Mouse (Mus musculus) retina, embryonic 14.5 days (tissue): ENCODE results near the gene Gadd45g.

Experiments
- DNase-seq: peaks from one replicate; pipeline ENCODE4 v3.0.0-alpha.2; 2015; ENCODE audit warnings: low spot score

The Gadd45g gene

GRCm38 (mm10) chr13:51853301-51854243 is 7.1 kb downstream of the Gadd45g start:
- no peak for DNase-seq

- DNase-seq = no peak
Observed at GRCm38 (mm10) chr13:51855584-51855983, 9.1 kb downstream of the Gadd45g start.

- DNase-seq = no peak
Observed at GRCm38 (mm10) chr13:51857156-51857555, 10.7 kb downstream of the Gadd45g start.

GRCm38 (mm10) chr13:51858475-51858874 is 12.0 kb downstream of the Gadd45g start:
- DNase-seq = no peak

- DNase-seq = no peak
Observed at GRCm38 (mm10) chr13:51859174-51859573, 12.7 kb downstream of the Gadd45g start.

GRCm38 (mm10) chr13:51859798-51860197 is 13.3 kb downstream of the Gadd45g start:
- no peak for DNase-seq

- DNase-seq = no peak
Observed at GRCm38 (mm10) chr13:51862750-51863149, 16.3 kb downstream of the Gadd45g start.

GRCm38 (mm10) chr13:51866151-51866659 is 19.7 kb downstream of the Gadd45g start:
- no peak for DNase-seq

- DNase-seq = no peak
Observed at GRCm38 (mm10) chr13:51868491-51869128, 22.1 kb downstream of the Gadd45g start.

GRCm38 (mm10) chr13:51869129-51869491 is 22.6 kb downstream of the Gadd45g start:
- no peak for DNase-seq

GRCm38 (mm10) chr13:51871148-51871547 is 24.7 kb downstream of the Gadd45g start:
- DNase-seq = no peak

- DNase-seq = no peak
Observed at GRCm38 (mm10) chr13:51872252-51872962, 25.9 kb downstream of the Gadd45g start.

- DNase-seq = no peak
Observed at GRCm38 (mm10) chr13:51872963-51873514, 26.6 kb downstream of the Gadd45g start.

- DNase-seq = no peak
Observed at GRCm38 (mm10) chr13:51873786-51874185, 27.3 kb downstream of the Gadd45g start.

- no peak for DNase-seq
Observed at GRCm38 (mm10) chr13:51876131-51876530, 29.7 kb downstream of the Gadd45g start.

- DNase-seq = no peak
Observed at GRCm38 (mm10) chr13:51878806-51879205, 32.3 kb downstream of the Gadd45g start.

GRCm38 (mm10) chr13:51879571-51879970 is 33.1 kb downstream of the Gadd45g start:
- no peak for DNase-seq

GRCm38 (mm10) chr13:51880019-51880418 is 33.5 kb downstream of the Gadd45g start:
- no peak for DNase-seq

- DNase-seq = no peak
Observed at GRCm38 (mm10) chr13:51881271-51882128, 35.0 kb downstream of the Gadd45g start.

- no peak for DNase-seq
Observed at GRCm38 (mm10) chr13:51882218-51882617, 35.7 kb downstream of the Gadd45g start.

GRCm38 (mm10) chr13:51884250-51884649 is 37.8 kb downstream of the Gadd45g start:
- DNase-seq = no peak
